Mouse (Mus musculus) thymus, adult 2 months (tissue): ENCODE results near the gene Fbxl7.

ENCODE experiments used
- CTCF ChIP-seq: fragments of 200-500 bp; IDR thresholded peaks from 2 replicates; pipeline ENCODE4 v1.5.1; 2012; ENCODE audit warnings: mild to moderate bottlenecking, control low read depth, low read length, moderate library complexity, borderline replicate concordance; ENCODE audit not compliant: control insufficient read depth, poor library complexity, insufficient read depth; ENCODE audit errors: extremely low read depth
- POLR2A ChIP-seq: fragments of 200-500 bp; IDR thresholded peaks from 2 replicates; pipeline ENCODE4 v1.6.1; 2012; ENCODE audit warnings: mild to moderate bottlenecking, low read length, control low read depth, moderate library complexity; ENCODE audit not compliant: control insufficient read depth, poor library complexity, insufficient read depth; ENCODE audit errors: extremely low read depth

- no peak for TF ChIP-seq CTCF
- TF ChIP-seq POLR2A: no peak
Observed at GRCm38 (mm10) chr15:26842216-26842615, 53.2 kb downstream of the Fbxl7 start.
